Mouse (Mus musculus) left cerebral cortex, adult 9 months (tissue): ENCODE results near the gene Ltf.

Source experiments
- DNase-seq, 2 experiments: peaks; one replicate each; pipeline ENCODE4 v3.0.0; 2022; ENCODE audit warnings: low spot score in 2 of 2

The Ltf gene

GRCm38 (mm10) chr9:111086995-111087606, 68.0 kb downstream of the Ltf start:
- DNase-seq, result no peak

- DNase-seq, result no peak
Observed at GRCm38 (mm10) chr9:111087960-111088359, 68.9 kb downstream of the Ltf start.

- DNase-seq, result no peak
Observed at GRCm38 (mm10) chr9:111088886-111089285, 69.8 kb downstream of the Ltf start.
